Mouse (Mus musculus) lung, postnatal 25 days (tissue): Measurements from ENCODE around the gene Mup17.
"Not testable (repeated sequence)": the region's sequence is repeated elsewhere in the genome, so short reads cannot be mapped to it uniquely, and the experiment has no call there.

Source experiments
- DNase-seq: peaks from one replicate; pipeline ENCODE4 v3.0.0; 2022; ENCODE audit warnings: low spot score

The Mup17 gene

GRCm38 (mm10) chr4:61595771-61596170 is at the start of gene Mup17:
TSS of gene Mup17 (minus strand) at chr4:61595871.
- not testable (repeated sequence) for DNase-seq

- not testable (repeated sequence) for DNase-seq
These were observed 24.1 kb downstream of the Mup17 start for GRCm38 (mm10) chr4:61571561-61571960.

DNA sequence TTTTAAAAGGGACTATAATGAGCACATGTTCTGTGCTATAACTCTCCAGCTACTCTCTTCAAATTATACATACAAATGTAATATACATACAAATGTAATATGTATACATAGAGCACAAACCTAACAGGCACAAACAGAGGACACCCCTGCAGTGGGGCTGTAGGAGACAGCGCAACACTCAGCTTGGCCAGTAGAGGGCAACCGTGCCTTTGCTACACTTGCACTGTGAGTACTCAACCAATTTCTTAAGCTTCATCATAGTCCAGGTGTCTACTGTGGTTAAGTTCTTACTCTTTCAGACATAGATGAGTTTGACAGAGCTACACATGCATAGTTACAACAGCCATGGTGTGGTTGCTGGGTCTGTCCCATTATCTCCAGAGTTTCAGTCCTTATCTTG is 39.8 kb downstream of the Mup17 start:
- not testable (repeated sequence) for DNase-seq
